Mouse (Mus musculus): ENCODE data around the gene Wdr25.
A peak's percentile ranks its signal among the peaks of the same experiment; 100 is the strongest.

Wdr25 gene

DNA sequence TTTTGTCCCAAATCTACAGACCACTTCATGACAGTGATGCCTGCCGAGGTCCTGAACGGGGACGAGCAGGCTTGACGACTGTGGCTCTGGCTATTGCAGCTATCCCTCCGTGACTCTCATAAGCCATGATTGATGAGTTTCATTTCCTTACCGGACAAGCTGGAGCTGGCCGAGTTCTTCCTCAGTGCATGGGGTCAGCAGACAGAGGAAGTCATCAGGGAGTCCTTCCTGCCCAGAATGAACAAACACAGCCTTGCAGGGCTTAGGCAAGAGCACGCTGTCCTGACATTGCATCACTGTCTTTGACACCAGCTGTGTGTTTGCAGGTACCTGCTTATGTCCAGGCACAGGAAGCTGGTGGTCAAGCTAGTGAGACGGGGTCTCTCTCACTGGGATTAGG lies 97.0 kb downstream of the Wdr25 start:
- DNase-seq = peak; percentile 14 to 20

DNA sequence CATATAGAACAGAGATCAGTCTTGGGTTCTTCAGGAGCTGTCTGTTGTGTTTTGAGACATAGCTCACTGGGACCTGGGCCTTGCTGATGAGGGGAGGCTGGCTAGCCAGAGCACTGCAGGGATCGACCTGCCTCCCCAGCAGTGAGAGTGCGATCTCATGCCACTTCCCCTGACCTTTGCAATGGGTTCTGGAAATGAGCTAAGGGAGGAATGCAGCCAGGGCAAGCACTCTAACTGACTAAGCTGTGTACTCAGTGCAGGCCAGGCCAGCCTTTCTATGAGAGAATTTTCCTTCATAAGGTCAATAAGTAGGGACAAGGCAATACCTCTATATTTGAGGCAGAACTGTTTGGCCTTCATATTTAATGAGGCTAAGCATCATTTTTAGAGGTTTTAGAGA lies 99.6 kb downstream of the Wdr25 start:
- no peak for DNase-seq

DNA sequence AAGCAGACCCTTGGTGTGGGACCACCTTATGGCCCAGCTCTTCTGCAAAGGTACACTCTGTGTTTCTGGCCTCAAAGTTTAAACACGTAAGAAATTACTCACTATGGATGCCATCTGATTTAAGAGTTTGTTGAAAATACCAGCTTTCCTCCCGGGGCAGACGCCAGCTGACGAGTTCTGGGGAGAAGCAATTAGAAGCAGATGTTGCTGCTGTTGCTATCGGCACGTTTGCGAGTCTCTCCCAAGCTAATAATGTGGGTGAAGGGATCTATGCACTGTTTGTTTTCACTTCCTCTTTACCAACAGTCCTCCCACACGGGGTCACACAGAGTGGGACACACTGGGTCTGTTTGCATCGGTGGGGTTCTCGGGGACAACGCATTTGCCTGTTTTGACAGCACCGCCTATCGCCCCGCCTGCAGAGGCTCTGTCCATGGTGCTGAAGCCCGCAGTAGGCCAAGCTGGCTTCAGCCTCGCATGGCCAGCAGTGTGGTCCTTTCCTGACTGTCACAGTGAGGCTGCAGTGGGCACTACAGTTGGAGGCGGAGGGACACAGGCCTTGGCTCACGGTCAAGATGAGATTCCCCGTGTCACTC lies 101.1 kb downstream of the Wdr25 start:
- DNase-seq = peak; percentile 53 to 63

DNA sequence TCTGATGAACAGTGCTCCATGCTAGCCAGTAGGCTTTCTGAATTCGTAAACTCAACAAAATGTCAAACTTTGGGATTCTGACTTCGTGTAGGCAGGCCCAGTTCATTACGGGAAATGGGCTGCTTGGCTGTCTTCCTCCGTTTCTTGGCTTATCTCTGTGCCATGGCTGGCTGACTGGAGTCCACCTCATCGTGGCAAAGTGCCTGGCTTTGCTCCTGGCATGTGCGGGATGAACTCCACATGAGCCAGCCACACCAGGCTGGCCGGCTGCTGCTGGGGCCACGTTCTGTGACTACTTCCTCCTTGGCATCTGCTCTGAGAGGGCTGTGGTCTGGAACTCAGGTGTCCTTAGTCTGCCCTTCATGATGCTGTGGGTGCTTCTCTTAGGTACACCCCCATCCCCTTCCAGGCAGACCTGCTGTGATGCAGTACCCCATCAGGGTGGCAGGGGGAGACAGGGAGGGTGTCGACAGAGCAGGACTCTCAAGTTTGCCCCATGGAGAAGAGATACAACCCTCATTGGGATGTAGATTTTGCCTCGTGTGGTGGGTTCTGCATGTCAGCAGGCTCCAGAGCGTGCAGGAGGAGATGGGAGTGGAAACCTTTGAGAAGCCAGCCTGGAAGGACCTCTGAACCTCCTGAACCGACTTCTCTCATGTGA lies 102.7 kb downstream of the Wdr25 start:
- no peak for DNase-seq

DNA sequence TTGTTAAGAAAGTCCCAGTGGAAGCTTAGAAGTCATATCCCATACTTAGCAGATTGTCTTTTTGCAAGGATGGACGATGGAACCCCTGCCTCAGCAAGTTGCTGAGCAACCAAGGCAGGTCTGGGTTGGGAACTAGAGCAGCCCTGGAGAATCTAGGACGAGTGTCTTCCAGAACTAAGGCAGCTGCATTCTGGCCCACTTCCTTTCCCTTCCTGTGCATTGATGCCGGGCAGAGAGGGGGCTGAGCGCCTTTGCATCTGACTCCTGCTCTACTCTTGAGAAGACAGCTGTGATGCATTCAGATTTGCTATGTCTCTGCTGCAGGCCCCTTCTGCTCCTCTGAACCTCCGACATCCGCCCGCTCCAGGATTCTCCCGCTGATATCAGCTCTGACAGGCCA lies 103.8 kb downstream of the Wdr25 start:
- DNase-seq = no peak

DNA sequence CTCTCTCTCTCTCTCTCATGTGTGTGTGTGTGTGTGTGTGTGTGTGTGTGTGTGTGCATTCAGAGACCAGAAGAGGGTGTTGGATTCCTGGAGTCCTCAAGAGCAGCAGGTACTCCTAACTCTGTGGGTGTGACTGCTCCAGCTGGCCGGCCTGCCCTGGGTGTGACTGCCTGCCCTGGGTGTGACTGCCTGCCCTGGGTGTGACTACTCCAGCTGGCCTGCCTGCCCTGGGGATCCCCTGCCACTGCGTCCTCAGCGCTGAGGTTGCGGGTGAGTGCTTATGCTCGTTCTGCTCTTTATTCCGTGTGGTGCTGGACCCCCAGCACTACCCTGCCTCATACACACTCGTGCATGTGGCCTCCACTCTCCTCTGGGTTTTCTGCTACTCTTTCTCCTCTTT lies 109.5 kb downstream of the Wdr25 start:
- DNase-seq = no peak

DNA sequence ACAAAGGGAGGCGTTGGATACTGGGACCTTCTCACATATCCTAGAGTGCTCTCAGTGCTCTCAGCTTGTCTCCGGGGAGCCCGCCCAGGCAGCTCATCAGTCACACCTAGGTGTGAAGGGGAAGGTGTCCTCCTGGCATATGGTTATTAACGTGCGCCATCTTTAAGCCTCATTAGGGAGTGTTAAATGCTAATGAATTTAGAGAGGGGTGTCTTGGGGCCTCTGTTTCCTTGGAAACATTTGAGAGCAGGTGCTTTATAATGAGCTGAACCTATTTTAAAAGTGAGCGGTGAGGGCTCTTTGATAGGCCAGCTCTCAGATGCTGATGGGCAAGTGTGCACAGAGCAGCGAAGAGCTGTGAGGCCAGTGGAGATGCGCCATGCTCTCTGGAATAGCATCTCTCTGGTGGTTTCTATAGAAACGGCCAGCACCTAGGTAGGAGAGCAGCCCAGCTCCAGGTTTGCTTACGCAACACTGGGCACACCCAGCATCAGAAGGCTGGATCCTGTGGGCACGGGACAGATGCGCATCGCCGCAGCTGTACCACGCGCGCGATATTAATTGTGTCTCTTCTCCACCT lies 116.7 kb downstream of the Wdr25 start:
- DNase-seq = no peak

DNA sequence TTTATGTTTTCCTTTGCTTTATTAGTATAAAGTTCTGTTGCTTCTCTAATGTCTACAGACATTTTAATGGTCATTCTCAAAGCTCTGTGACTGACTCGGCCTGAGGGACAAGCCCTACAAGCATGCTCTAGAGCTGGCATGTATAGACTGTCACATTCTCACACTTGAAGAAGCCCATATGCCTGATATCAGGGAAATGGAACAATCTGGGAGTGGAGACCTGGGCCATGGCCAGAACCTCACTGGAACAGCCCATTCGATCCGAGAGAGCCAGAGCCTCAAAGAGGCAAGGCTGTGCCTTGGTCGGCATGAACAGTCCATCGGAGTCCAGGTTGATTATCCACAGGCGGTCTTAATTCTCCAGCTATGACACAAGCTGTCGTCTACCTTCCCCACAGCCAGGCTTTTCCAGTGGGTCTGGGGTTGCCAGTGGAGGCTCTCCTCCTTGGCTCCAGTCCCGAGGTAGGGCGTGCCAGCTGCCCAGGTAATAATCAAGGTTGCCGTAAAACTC lies 128.8 kb downstream of the Wdr25 start:
- DNase-seq = no peak

DNA sequence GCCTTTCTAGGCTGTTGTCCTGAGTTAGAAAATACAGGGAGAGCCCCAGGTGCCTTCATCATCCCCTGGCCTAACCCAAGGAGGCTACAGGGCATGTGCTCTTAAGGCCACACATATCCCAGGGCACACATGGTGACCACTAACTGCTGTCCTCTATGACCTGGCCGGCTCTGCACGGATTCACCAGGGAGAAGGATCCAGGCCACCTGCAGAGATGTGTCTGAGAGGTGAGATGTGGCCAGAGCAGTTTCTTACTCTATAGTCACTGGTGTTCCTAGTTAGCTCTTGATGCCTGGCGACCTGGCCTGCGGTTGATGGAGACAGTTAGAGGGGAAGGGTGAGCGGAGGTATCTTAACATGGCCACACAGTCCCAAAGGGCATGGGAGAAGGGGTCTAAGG lies 129.5 kb downstream of the Wdr25 start:
- no peak for DNase-seq

DNA sequence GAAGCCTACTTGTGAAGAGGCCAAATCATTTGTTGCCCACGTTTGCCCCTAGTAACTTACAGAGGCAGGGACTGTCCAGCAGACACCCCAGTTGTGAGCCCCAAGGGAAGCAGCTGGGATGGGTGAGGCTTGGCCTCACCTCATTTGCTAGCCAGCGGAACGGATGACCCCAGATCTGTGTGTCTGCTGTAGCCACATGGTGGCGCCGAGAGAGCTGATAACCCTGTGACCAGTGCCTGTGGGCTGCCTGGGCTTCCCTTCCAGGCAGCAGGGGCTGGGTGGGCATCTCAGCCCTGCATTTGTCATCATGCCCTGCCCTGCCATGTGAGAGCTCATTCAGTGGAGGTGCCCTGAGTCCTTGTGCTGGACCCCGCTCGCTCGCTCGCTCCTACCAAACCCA lies 130.3 kb downstream of the Wdr25 start:
- no peak for DNase-seq

DNA sequence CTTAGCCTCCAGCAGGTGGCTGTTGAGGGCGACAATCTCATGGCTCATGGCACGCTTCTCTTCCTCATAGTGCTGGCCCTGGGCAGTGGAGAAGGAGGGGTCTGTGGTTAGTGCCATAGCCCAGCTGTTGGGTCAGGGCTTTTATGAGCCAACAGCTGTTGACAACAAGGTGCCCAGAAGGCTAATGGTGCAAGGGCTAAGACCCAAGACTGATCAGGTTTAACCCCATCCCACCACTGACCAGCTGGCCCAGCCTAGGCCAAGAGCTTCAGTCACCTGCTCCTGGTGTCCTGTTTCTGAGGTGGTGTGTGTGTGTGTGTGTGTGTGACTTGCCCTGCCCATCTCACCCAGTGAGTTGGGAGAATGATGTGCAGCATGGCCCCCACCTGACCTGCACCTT lies 143.6 kb downstream of the Wdr25 start:
- DNase-seq = no peak

DNA sequence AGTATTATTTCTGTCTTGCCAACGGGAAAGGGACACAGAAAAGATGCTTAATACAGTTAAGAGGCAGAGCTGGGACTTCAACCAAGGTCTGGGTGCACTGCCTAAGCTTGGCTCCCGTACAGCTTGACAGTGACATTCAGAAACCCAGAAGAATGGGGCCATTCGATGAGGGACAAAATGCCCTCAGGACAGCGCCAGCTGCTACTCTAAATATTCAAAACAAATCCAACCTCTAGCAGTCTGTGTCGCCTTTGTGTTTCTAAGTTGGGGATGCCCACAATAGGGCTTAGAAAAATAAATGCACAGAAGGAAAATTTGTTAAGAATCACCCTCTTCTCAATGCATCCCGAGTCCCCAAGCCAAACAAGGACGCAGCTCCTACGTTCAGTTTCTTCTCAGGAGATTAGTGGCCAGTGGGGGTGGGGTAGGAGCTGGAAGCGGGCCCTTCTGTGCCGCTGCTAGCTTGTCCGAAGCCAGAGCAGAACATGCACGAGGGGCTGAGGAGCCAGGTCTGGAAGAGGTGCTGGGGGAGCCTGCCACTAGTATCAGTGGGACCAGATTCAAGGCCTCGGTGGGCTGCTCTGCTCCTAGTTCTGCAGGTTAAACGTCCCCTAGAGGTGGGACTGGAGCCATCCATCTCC lies 144.9 kb downstream of the Wdr25 start:
- no peak for DNase-seq

DNA sequence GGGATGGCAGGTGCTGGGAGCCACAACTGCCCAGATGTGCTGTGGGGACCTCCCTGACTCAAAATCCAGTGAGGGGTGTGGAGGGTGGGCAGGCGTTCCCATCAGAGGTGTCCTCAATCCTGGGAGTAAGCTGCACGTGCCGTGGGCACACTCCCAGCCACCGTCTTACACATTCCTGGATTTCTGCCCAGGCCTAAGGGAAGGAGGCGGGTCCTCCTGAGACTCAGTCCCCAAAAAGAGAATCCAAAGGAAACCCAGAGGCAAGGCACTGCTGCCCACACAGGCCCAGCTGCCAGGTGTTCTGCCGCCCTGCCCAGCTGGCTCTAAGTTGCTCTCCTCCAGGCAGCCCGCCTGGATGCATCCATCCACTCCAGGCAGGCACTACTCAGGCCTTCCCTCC lies 145.9 kb downstream of the Wdr25 start:
- no peak for DNase-seq

DNA sequence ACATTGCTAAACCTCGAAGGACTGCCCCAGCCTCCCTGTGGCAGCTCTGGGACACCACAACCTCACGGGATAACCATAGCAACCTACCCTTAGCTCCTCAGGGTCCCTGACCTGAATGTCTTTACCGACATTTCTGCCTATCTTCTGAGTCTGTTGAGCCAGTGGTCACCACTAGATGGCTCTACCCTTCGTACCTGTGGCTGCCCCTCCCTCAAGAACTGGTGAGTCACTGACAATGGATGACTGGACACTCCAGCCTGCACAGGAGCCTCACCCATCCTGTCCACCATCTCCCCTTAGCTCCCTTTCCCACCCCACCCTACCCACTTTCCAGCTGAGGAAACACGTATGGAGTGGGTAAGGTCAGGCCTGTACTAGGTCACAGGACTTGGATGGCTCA lies 151.1 kb downstream of the Wdr25 start:
- DNase-seq = no peak

DNA sequence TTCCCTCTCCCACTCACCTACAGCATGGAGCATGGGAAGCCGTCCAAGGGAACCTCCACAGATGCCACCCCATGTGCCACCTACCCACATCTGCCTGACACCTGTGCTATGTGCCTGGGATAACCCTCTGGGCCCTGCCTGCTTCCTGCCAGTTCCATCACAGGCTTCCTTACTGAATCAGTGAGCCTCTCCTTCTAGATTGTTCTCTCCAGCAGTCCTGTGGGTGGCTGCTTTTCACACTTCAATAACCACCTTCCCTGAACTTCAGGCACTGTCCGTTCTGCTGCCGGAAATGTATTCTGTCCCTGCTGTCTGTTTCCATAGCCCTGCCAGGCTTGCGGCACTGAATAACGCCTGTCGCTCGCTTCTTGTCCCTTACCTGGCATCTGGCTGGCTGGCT lies 152.2 kb downstream of the Wdr25 start:
- no peak for DNase-seq

DNA sequence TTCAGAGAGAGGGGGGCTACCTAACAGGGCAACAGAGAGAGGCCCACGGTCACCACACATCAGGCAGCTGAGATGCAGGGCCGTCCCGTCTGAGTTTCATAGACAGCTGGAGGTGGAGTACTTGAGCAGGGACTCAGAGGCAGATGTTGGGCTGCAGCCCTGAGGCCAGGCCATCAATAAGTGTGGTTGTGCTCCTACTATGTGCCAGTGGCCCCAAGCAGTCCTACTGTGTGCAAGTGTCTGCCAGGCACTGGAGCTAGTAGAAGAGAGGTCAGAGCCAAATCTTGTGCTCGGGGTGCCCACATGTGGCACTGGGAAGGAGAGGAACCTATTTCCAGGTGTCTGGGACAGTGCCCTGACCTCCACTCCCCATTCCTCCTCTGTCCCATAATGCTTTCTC lies 156.5 kb downstream of the Wdr25 start:
- DNase-seq = no peak

DNA sequence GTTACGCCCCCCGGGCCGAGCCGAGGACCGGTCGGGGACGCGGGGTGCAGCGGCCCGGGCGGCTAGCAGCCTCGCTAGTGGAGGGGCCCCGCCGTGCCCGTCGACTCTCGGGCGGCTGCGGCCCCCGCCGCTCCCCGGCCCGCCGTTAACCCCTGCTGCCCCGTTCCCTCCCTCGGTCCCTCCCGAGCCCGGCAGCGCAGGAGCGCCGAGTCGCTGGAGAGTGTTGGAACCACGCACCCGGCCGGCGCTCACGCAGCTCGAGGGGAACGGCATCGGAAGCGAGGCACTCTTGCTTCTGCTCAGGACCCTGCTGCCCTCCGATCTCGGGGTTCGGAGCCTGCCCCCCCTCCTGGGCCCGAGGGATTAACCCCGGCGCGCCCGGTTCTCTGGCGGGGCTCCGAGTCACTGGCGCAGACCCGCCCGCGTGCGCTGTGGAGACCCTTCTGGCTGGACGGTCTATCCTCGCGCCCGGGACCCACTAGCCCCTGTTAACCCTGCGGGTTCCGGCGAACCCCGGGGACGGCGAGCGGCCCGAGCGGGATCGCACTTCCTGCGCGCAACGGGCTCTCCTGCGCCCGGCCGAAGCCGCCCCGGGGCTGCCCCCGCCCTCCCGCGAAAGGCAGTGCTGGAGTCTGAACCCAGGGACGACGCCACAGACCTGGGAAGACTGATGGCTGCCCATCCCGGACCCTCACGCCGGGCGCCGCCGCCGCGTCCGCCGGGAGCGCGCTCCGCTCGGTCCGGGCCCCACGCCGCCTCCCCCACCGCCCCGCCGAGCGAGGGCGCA lies 159.8 kb downstream of the Wdr25 start:
- DNase-seq = no peak

DNA sequence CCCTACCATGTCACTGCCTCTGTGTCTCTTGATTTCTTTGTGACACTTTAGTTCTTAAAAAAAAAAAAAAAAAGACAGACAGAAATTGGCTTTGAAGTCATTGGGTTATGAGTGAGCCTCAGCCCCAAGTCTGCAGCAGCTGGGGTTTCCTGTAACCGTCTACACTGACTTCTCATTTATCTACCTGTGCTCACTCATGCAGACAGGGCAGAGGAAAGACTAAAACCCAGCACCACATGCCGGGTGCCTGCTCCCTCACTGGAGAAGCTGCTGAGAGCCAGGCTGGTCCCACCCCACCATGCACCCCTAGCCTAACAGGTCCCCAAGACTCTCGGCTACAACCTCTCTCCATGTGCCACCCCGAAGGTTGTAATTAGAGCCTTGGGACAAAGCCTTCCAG lies 164.3 kb downstream of the Wdr25 start:
- DNase-seq = no peak

DNA sequence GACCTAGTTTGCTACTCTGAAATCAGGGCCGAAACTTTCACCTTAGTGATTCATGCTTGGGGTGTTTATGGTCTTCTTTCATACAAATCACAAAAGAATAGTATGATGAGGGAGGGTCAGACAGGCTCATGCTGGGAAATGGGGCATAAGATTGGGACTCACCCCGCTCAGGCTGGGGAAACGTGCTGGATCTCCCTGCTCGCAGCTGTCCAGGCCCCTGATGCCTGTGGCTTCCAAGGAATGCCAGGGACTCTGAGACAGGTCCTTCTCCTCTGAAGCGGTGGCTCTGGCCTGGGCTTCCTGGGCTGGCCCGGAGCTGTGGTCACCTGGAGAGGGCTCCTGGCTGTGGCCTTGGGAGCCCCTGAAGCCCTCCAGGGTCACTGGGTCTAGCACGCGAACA lies 165.2 kb downstream of the Wdr25 start:
- DNase-seq = no peak

DNA sequence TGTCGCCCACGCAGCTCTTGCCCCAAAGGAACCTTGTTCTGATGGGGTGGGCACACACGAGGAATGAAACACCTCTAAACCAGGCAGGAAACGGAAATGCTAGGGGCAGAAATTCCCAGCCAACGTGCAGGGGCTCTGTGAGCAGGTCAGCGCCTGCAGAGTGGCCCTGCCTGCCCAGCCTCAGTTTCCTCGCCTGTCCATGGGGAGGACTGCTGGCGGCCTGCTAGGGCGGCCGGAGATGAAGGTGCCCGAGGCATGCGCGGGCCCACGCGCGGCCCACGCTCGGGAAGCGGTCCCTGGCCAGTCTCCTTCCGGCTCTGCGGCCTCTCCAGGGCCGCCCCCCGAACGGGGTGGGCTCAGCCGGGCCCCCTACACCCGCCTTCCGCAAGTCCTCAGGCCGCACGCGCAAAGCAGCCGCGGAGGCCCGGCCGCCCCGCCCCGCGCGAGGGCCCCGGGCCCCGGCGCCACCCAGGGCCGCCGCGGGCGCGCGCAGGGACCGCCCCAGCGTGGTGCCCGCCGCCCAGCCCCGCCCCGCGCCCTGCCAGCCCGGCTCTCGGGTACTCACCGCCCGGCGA lies 174.2 kb downstream of the Wdr25 start:
- no peak for DNase-seq

DNA sequence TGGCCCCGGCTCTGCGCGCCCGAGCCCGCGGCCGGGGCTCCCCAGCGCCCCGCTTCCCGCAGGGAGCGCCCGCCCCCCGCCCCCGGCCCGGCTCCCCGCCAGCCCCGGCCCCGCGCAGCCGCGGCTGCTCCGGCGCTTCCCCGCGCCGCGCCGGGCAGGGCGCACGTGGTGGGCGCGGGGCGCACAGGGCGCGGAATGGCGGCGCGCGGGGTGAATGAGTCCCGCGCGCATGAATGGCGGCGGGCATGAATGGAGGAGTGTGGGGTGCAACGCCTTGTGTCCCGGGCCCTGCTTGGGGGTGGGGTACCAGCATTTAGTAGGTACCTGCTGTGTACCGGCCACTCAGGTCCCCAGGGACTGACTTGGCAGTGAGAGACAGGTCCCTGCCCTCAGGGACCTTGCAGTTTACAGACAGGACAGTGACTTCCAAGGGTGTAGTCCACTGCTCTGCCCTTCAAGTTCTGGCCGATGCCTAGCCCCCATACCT lies 174.8 kb downstream of the Wdr25 start, which contains the start of gene Begain:
Gene Begain (minus strand): TSS at position 51 of the 487 bp plus-strand sequence.
- DNase-seq = no peak

DNA sequence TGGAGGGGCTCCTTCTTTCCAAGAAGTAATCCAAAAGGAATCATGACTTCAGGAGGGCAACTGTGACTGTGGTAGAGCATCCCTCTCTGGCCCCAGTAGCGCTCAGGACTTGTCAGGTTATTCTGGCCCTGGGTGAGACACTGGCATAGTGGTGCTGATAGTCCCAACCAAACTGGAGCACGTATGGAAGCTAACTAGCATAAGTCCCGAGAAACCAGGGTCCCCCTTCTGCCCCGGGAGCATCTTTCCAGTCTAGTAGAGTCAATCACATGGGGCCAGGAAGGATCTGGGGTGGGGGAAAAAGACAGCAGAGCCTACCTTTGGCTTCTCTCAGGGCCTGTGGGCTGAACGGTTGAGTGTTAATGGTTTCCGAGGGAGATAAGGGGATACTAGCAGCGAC lies 175.3 kb downstream of the Wdr25 start:
- DNase-seq = no peak

DNA sequence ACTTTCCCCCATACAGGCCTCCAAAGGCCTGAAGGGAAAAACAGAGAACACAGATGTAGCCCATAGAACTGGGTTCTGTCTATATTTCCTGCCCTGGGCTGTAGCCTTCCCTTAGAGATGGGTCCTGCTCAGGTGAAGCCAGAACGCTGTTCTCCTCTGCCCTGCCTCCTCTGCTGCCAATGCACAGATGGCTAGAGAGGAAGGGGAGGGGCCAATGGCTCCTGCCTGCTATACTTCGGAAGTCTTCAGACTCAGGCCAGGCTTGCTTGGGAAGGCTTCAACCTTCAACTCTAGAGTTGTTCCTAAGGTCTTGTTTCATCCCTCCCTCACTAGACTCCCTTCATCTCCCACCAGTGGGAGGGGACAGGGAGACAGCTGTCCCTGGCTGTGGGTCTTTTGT lies 176.3 kb downstream of the Wdr25 start:
- DNase-seq = no peak
